Mouse (Mus musculus) ES-E14 (cell line): ENCODE measurements around the gene Qtrt1.

ENCODE experiments used
- CHD2 ChIP-seq: IDR thresholded peaks from 2 replicates; pipeline ENCODE4 v1.6.1; 2014; ENCODE audit warnings: mild to moderate bottlenecking, low read depth, low read length, inconsistent platforms
- MAFK ChIP-seq: IDR thresholded peaks from 2 replicates; pipeline ENCODE4 v1.6.1; 2014; ENCODE audit warnings: mild to moderate bottlenecking, low read depth, low read length, inconsistent platforms; ENCODE audit not compliant: insufficient read depth
- ZC3H11A ChIP-seq: IDR thresholded peaks from 2 replicates; pipeline ENCODE4 v1.6.1; 2012; ENCODE audit warnings: low read depth, mild to moderate bottlenecking, inconsistent platforms, low read length, borderline replicate concordance

DNA sequence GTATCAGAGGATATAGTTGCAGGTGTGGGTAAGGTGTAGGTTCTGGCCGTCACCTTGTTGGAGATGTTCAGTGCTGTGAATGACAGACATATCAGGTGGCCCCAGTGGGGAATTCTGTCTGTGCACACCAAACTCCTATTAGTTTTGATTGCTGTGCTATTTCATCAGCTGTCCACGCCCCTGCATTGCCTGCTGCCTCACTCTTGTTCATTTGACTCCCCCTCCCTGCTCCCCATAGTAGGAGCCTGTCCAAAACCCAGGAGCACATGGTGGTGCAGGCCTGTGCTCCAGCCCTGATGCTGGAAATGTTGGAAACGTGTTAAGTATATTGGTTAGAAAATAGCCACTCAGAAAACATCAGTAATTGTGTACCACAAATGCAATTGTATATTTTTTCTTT lies 27.8 kb downstream of the Qtrt1 start:
- TF ChIP-seq CHD2 (no peak), MAFK (no peak), ZC3H11A (no peak)
